Mouse (Mus musculus): ENCODE data around the gene Phactr1. TPM values are rescaled to one million over a fixed set of nuclear protein-coding genes. Genes with fewer than 3 reads are reported as not detected.

The Phactr1 gene
- polyA plus RNA-seq, 1 experiment from 2014 or later, result 5.2 TPM

- no peak overlapping the region for H3K4me3 ChIP-seq (ENCODE audit: low read depth, low read length)
- H3K9me3 ChIP-seq (ENCODE audit: low read depth, low read length), result no peaks in the 10 kb centered on the region
- H3K27me3 ChIP-seq (ENCODE audit: insufficient read depth, low read length), result no peaks in the 10 kb centered on the region
- TF ChIP-seq CTCF (IDR thresholded peaks at IDR 0.05; ENCODE audit: low read depth), result no peak
- no peaks in the 10 kb centered on the region for H3K36me3 ChIP-seq (ENCODE audit: insufficient read depth)
- no peak for ATAC-seq (ENCODE audit: insufficient read depth)
- H3K4me2 ChIP-seq, result no peak overlapping the region
- no peak overlapping the region for H3K27ac ChIP-seq (ENCODE audit: low read depth)
- peaks cover 10% of the 10 kb centered on the region for H3K4me1 ChIP-seq (ENCODE audit: insufficient read depth)
- DNase-seq, result no peak
- H3K9ac ChIP-seq, result no peak overlapping the region
- WGBS, result 82% methylated on average over 5 of the region's 5 CpGs
These were observed 207.3 kb downstream of the Phactr1 start for GRCm38 (mm10) chr13:42887701-42888100.

DNA sequence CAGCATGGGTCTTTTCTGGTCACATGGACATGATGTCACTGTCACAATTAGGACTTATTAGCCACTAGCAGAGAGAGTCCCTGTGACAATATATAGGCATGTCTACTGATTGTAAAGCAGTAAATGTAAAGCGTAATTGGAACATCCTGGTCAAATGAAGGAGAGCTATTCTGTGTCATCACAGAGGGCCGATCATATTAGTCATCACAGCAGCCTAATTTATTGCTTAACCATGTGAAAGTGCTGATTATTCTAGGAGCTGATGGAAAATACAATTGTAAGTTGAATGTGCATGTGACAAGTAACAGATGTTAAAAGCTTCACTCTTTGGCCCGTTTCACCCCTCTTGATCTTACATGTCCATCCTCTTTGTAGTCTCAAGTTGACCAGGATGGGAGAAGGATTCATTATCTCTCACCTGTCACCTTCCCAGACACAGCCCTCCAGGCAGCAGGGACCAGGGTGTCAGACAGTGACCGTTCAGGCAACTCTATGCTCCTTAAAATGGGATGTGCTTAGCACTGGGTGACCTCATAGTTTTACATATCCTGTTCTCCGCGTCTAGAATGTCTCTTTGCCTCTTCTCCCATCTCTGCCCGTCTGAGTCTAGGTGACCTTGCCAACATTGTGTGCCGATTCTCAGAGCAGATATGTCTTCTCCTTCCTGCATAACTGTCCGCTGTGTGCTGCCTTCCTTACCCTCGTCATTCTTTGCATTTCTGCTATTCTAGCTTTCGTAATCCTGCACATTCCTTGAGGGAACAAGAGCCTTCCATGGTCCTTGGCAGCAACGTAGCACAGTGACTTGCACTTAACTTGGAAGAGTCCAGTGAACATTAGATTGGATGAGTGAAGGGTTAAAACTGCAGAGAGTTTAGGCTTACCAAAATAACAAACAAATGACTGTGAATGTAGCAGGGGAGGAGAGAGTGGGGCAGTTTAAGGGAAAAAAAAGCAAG, 209.4 kb downstream of the Phactr1 start:
- WGBS, result 35% methylated on average over 12 of the region's 12 CpGs
- Histone ChIP-seq H3K36me3 (ENCODE audit: insufficient read depth) (no peaks in the 10 kb centered on the region), H3K4me3 (ENCODE audit: low read depth, low read length) (no peak overlapping the region), H3K27ac (ENCODE audit: low read depth) (no peak overlapping the region), H3K4me2 (no peak overlapping the region), H3K27me3 (ENCODE audit: insufficient read depth, low read length) (no peaks in the 10 kb centered on the region), H3K9me3 (ENCODE audit: low read depth, low read length) (no peaks in the 10 kb centered on the region), H3K4me1 (ENCODE audit: insufficient read depth) (peaks cover 7% of the 10 kb centered on the region; the same call in 1 of the 2 replicates), H3K9ac (no peak overlapping the region)
- TF ChIP-seq CTCF (IDR thresholded peaks at IDR 0.05; ENCODE audit: low read depth), result no peak
- ATAC-seq (ENCODE audit: insufficient read depth) (peak; percentile 60; the same call in 1 of the 2 replicates), DNase-seq (peak; percentile 58)

DNA sequence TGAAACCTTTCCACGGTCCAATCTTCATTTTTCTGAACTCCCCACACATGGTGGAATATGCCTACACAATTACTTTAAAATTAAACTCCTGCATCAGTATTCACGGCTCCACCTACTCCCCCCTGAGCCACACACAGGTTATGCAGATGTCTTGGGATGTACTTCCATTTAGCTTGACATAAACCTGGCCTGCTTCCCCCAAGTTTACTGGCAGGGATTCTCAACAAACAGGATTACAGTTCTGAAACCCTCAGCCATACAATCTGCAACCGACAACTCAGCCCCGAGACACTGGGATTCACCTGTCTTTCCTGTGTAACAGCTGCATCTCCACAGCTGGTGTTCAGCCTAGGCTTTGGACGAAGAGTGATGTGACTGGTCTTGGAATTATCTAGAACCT, 210.2 kb downstream of the Phactr1 start:
- TF ChIP-seq CTCF (IDR thresholded peaks at IDR 0.05; ENCODE audit: low read depth), result no peak
- Histone ChIP-seq H3K9ac (no peak overlapping the region), H3K9me3 (ENCODE audit: low read depth, low read length) (no peaks in the 10 kb centered on the region), H3K4me2 (no peak overlapping the region), H3K4me3 (ENCODE audit: low read depth, low read length) (no peak overlapping the region), H3K36me3 (ENCODE audit: insufficient read depth) (no peaks in the 10 kb centered on the region), H3K4me1 (ENCODE audit: insufficient read depth) (peaks cover 7% of the 10 kb centered on the region; the same call in 1 of the 2 replicates), H3K27me3 (ENCODE audit: insufficient read depth, low read length) (no peaks in the 10 kb centered on the region), H3K27ac (ENCODE audit: low read depth) (no peak overlapping the region)
- DNase-seq (no peak), ATAC-seq (ENCODE audit: insufficient read depth) (no peak)
- WGBS, result 58% methylated on average over 5 of the region's 5 CpGs

GRCm38 (mm10) chr13:42894016-42894415, 213.6 kb downstream of the Phactr1 start:
- no peaks in the 10 kb centered on the region for H3K27me3 ChIP-seq (ENCODE audit: insufficient read depth, low read length)
- H3K9me3 ChIP-seq (ENCODE audit: low read depth, low read length), result no peaks in the 10 kb centered on the region
- DNase-seq (no peak), ATAC-seq (ENCODE audit: insufficient read depth) (no peak)
- H3K4me3 ChIP-seq (ENCODE audit: low read depth, low read length), result no peak overlapping the region
- no peak for TF ChIP-seq CTCF (IDR thresholded peaks at IDR 0.05; ENCODE audit: low read depth)
- H3K4me2 ChIP-seq, result no peak overlapping the region
- H3K27ac ChIP-seq (ENCODE audit: low read depth), result no peak overlapping the region
- peaks cover 7% of the 10 kb centered on the region; the same call in 1 of the 2 replicates for H3K4me1 ChIP-seq (ENCODE audit: insufficient read depth)
- H3K36me3 ChIP-seq (ENCODE audit: insufficient read depth), result no peaks in the 10 kb centered on the region
- H3K9ac ChIP-seq, result no peak overlapping the region
- 89% methylated on average over 10 of the region's 10 CpGs for WGBS

DNA sequence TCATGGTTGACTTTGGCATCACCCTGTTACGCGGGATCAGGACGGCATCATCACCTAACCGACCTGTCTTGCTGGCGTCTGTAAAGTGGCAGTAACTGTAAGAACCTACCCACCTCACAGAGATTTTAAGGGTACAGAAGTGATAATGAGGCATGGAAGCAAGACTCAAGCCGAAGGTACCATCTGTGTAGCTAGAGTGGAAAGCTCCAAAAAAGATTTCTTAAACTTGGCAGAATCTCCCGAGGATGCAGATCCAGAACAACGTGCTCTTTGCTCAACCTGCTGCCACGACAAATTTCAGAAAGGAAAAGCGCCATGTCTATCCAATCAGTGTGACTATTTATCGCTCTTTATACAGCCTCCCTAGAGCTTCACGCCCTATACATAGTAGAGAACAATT, 214.2 kb downstream of the Phactr1 start:
- 92% methylated on average over 12 of the region's 12 CpGs for WGBS
- no peak for ATAC-seq (ENCODE audit: insufficient read depth)

DNA sequence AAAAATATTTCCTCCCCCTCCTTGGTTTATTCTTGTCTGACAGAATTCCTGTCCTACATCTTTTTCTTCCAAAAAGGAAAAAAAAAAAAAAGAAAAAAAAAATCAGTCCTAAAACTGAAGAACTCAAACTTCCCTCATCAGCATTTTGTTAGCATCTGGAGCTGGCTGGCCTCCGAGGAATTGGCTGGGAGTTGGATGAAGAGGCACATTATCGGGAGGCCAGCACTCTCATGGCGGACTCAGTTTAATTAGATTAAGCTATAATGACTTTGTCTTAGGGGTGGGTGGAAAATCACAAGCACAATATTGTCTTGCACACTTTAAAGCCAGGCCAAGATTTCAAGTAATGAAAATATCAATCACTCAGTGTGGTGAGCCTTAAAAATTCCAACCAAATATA, 215.6 kb downstream of the Phactr1 start:
- no peaks in the 10 kb centered on the region for H3K9me3 ChIP-seq (ENCODE audit: low read depth, low read length)
- no peak overlapping the region for H3K27ac ChIP-seq (ENCODE audit: low read depth)
- DNase-seq (peak; percentile 48), ATAC-seq (ENCODE audit: insufficient read depth) (no peak)
- no peak overlapping the region for H3K4me3 ChIP-seq (ENCODE audit: low read depth, low read length)
- H3K36me3 ChIP-seq (ENCODE audit: insufficient read depth), result no peaks in the 10 kb centered on the region
- H3K27me3 ChIP-seq (ENCODE audit: insufficient read depth, low read length), result no peaks in the 10 kb centered on the region
- H3K9ac ChIP-seq, result no peak overlapping the region
- no peak for TF ChIP-seq CTCF (IDR thresholded peaks at IDR 0.05; ENCODE audit: low read depth)
- 52% methylated on average over 3 of the region's 3 CpGs for WGBS
- no peaks in the 10 kb centered on the region for H3K4me1 ChIP-seq (ENCODE audit: insufficient read depth)
- H3K4me2 ChIP-seq, result no peak overlapping the region

More for the DNA sequence above, 214.2 kb downstream of the Phactr1 start:
- H3K4me1 ChIP-seq (ENCODE audit: insufficient read depth), result peaks cover 7% of the 10 kb centered on the region; the same call in 1 of the 2 replicates
- no peak overlapping the region for H3K9ac ChIP-seq
- no peak for DNase-seq
- no peaks in the 10 kb centered on the region for H3K36me3 ChIP-seq (ENCODE audit: insufficient read depth)
- no peak overlapping the region for H3K4me3 ChIP-seq (ENCODE audit: low read depth, low read length)
- no peak overlapping the region for H3K4me2 ChIP-seq
- H3K27ac ChIP-seq (ENCODE audit: low read depth), result no peak overlapping the region
- H3K9me3 ChIP-seq (ENCODE audit: low read depth, low read length), result no peaks in the 10 kb centered on the region
- no peak for TF ChIP-seq CTCF (IDR thresholded peaks at IDR 0.05; ENCODE audit: low read depth)
- H3K27me3 ChIP-seq (ENCODE audit: insufficient read depth, low read length), result no peaks in the 10 kb centered on the region

GRCm38 (mm10) chr13:42899611-42900010, 219.2 kb downstream of the Phactr1 start:
- no peak for DNase-seq
- Histone ChIP-seq H3K36me3 (ENCODE audit: insufficient read depth) (no peaks in the 10 kb centered on the region), H3K9ac (no peak overlapping the region), H3K4me2 (no peak overlapping the region), H3K4me3 (ENCODE audit: low read depth, low read length) (no peak overlapping the region), H3K27me3 (ENCODE audit: insufficient read depth, low read length) (no peaks in the 10 kb centered on the region), H3K4me1 (ENCODE audit: insufficient read depth) (no peaks in the 10 kb centered on the region), H3K27ac (ENCODE audit: low read depth) (no peak overlapping the region), H3K9me3 (ENCODE audit: low read depth, low read length) (no peaks in the 10 kb centered on the region)
- TF ChIP-seq CTCF (IDR thresholded peaks at IDR 0.05; ENCODE audit: low read depth), result no peak
- WGBS, result 32% methylated on average over 3 of the region's 3 CpGs
- ATAC-seq (ENCODE audit: insufficient read depth), result no peak

Data from lung, embryonic 14.5 days (tissue).